Mouse (Mus musculus): Measurements from ENCODE around the gene Ttc28.

- TF ChIP-seq CTCF (IDR thresholded peaks at IDR 0.05; ENCODE audit: borderline replicate concordance, insufficient read depth, low read depth, low read length) (no peak), POLR2A (IDR thresholded peaks at IDR 0.05; ENCODE audit: borderline replicate concordance, insufficient read depth, low read length) (no peak)
Observed at GRCm38 (mm10) chr5:111074050-111074449, 194.4 kb downstream of the Ttc28 start.
